Mouse (Mus musculus): ENCODE measurements around the gene Gm44579. TPM values are rescaled to one million over a fixed set of nuclear protein-coding genes. Genes with fewer than 3 reads are reported as not detected.
A peak's percentile ranks its signal among the peaks of the same experiment; 100 is the strongest.

The Gm44579 gene
- polyA plus RNA-seq, 1 experiment from 2014 or later = not detected

- no peak for TF ChIP-seq CTCF (IDR thresholded peaks at IDR 0.05; ENCODE audit: low read depth)
- Histone ChIP-seq H3K4me1 (ENCODE audit: insufficient read depth) (no peaks in the 10 kb centered on the region), H3K4me3 (ENCODE audit: low read depth, low read length) (no peak overlapping the region), H3K9me3 (ENCODE audit: low read depth, low read length) (no peaks in the 10 kb centered on the region), H3K27ac (ENCODE audit: low read depth) (no peak overlapping the region), H3K4me2 (no peak overlapping the region), H3K36me3 (ENCODE audit: insufficient read depth) (no peaks in the 10 kb centered on the region), H3K9ac (no peak overlapping the region), H3K27me3 (ENCODE audit: insufficient read depth, low read length) (no peaks in the 10 kb centered on the region)
- ATAC-seq (ENCODE audit: insufficient read depth) (no peak), DNase-seq (peak; percentile 12)
- 40% methylated on average over 16 of the region's 16 CpGs for WGBS
These were observed 4.8 kb upstream of the Gm44579 start for GRCm38 (mm10) chr15:98225610-98226009.

GRCm38 (mm10) chr15:98222377-98222776 is 1.6 kb upstream of the Gm44579 start:
- ATAC-seq (ENCODE audit: insufficient read depth) (no peak), DNase-seq (no peak)
- Histone ChIP-seq H3K9ac (no peak overlapping the region), H3K4me1 (ENCODE audit: insufficient read depth) (no peaks in the 10 kb centered on the region), H3K9me3 (ENCODE audit: low read depth, low read length) (no peaks in the 10 kb centered on the region), H3K4me2 (no peak overlapping the region), H3K27me3 (ENCODE audit: insufficient read depth, low read length) (no peaks in the 10 kb centered on the region), H3K4me3 (ENCODE audit: low read depth, low read length) (no peak overlapping the region), H3K36me3 (ENCODE audit: insufficient read depth) (no peaks in the 10 kb centered on the region), H3K27ac (ENCODE audit: low read depth) (no peak overlapping the region)
- TF ChIP-seq CTCF (IDR thresholded peaks at IDR 0.05; ENCODE audit: low read depth) = no peak

GRCm38 (mm10) chr15:98214130-98214529 is 6.6 kb downstream of the Gm44579 start:
- ATAC-seq (ENCODE audit: insufficient read depth) (no peak), DNase-seq (peak; percentile 41)
- Histone ChIP-seq H3K27me3 (ENCODE audit: insufficient read depth, low read length) (no peaks in the 10 kb centered on the region), H3K27ac (ENCODE audit: low read depth) (no peak overlapping the region), H3K9ac (no peak overlapping the region), H3K4me3 (ENCODE audit: low read depth, low read length) (no peak overlapping the region), H3K4me1 (ENCODE audit: insufficient read depth) (no peaks in the 10 kb centered on the region), H3K9me3 (ENCODE audit: low read depth, low read length) (no peaks in the 10 kb centered on the region), H3K36me3 (ENCODE audit: insufficient read depth) (no peaks in the 10 kb centered on the region), H3K4me2 (no peak overlapping the region)
- WGBS = 57% methylated on average over 5 of the region's 5 CpGs
- no peak for TF ChIP-seq CTCF (IDR thresholded peaks at IDR 0.05; ENCODE audit: low read depth)

- DNase-seq (peak; percentile 54), ATAC-seq (ENCODE audit: insufficient read depth) (no peak)
- no peaks in the 10 kb centered on the region for H3K27me3 ChIP-seq (ENCODE audit: insufficient read depth, low read length)
- peak overlapping the region; percentile 50; the same call in 1 of the 2 replicates for H3K27ac ChIP-seq (ENCODE audit: low read depth)
- H3K9me3 ChIP-seq (ENCODE audit: low read depth, low read length) = no peaks in the 10 kb centered on the region
- 60% methylated on average over 5 of the region's 5 CpGs for WGBS
- no peaks in the 10 kb centered on the region for H3K4me1 ChIP-seq (ENCODE audit: insufficient read depth)
- no peak overlapping the region for H3K9ac ChIP-seq
- no peak for TF ChIP-seq CTCF (IDR thresholded peaks at IDR 0.05; ENCODE audit: low read depth)
- H3K4me2 ChIP-seq = no peak overlapping the region
- no peak overlapping the region for H3K4me3 ChIP-seq (ENCODE audit: low read depth, low read length)
- H3K36me3 ChIP-seq (ENCODE audit: insufficient read depth) = no peaks in the 10 kb centered on the region
These were observed 7.4 kb downstream of the Gm44579 start for GRCm38 (mm10) chr15:98213336-98213870.

- H3K27me3 ChIP-seq (ENCODE audit: insufficient read depth, low read length) = no peaks in the 10 kb centered on the region
- no peak overlapping the region for H3K27ac ChIP-seq (ENCODE audit: low read depth)
- H3K9me3 ChIP-seq (ENCODE audit: low read depth, low read length) = no peaks in the 10 kb centered on the region
- H3K4me1 ChIP-seq (ENCODE audit: insufficient read depth) = no peaks in the 10 kb centered on the region
- ATAC-seq (ENCODE audit: insufficient read depth) (no peak), DNase-seq (no peak)
- no peak for TF ChIP-seq CTCF (IDR thresholded peaks at IDR 0.05; ENCODE audit: low read depth)
- no peak overlapping the region for H3K9ac ChIP-seq
- 70% methylated on average over 7 of the region's 7 CpGs for WGBS
- no peak overlapping the region for H3K4me3 ChIP-seq (ENCODE audit: low read depth, low read length)
- H3K4me2 ChIP-seq = no peak overlapping the region
- no peaks in the 10 kb centered on the region for H3K36me3 ChIP-seq (ENCODE audit: insufficient read depth)
These were observed 11.1 kb downstream of the Gm44579 start for GRCm38 (mm10) chr15:98209676-98210075.

GRCm38 (mm10) chr15:98195442-98195841 is 25.3 kb downstream of the Gm44579 start, which contains the start of gene Olfr288:
Gene Olfr288 (minus strand): TSS chr15:98195542.
- no peaks in the 10 kb centered on the region for H3K36me3 ChIP-seq (ENCODE audit: insufficient read depth)
- 59% methylated on average over 3 of the region's 3 CpGs for WGBS
- H3K4me2 ChIP-seq = no peak within 1 kb of the TSS
- no peaks in the 10 kb centered on the region for H3K9me3 ChIP-seq (ENCODE audit: low read depth, low read length)
- no peak within 1 kb of the TSS for H3K9ac ChIP-seq
- H3K4me3 ChIP-seq (ENCODE audit: low read depth, low read length) = no peak within 1 kb of the TSS
- H3K27me3 ChIP-seq (ENCODE audit: insufficient read depth, low read length) = no peaks in the 10 kb centered on the region
- H3K4me1 ChIP-seq (ENCODE audit: insufficient read depth) = no peaks in the 10 kb centered on the region
- ATAC-seq (ENCODE audit: insufficient read depth) (no peak), DNase-seq (no peak)
- TF ChIP-seq CTCF (IDR thresholded peaks at IDR 0.05; ENCODE audit: low read depth) = no peak
- H3K27ac ChIP-seq (ENCODE audit: low read depth) = no peak within 1 kb of the TSS

- Histone ChIP-seq H3K4me1 (ENCODE audit: insufficient read depth) (0 out of 2 replicates have a peak, but pooled peaks cover 3% of the 10 kb centered on the region), H3K27ac (ENCODE audit: low read depth) (no peak overlapping the region)
- 48% methylated on average over 4 of the region's 4 CpGs for WGBS
These were observed 36.3 kb downstream of the Gm44579 start for GRCm38 (mm10) chr15:98184456-98184855.

More at GRCm38 (mm10) chr15:98184456-98184855, 36.3 kb downstream of the Gm44579 start:
- Histone ChIP-seq H3K9me3 (ENCODE audit: low read depth, low read length) (no peaks in the 10 kb centered on the region), H3K4me3 (ENCODE audit: low read depth, low read length) (no peak overlapping the region), H3K4me2 (no peak overlapping the region), H3K9ac (no peak overlapping the region), H3K36me3 (ENCODE audit: insufficient read depth) (no peaks in the 10 kb centered on the region), H3K27me3 (ENCODE audit: insufficient read depth, low read length) (0 out of 2 replicates have a peak, but pooled peaks cover under 1% of the 10 kb centered on the region)
- no peak for TF ChIP-seq CTCF (IDR thresholded peaks at IDR 0.05; ENCODE audit: low read depth)
- ATAC-seq (ENCODE audit: insufficient read depth) (no peak), DNase-seq (peak; percentile 16)
